Comparison of ENCODE assay signal across 17 mouse cellular contexts in the genomic region with DNA sequence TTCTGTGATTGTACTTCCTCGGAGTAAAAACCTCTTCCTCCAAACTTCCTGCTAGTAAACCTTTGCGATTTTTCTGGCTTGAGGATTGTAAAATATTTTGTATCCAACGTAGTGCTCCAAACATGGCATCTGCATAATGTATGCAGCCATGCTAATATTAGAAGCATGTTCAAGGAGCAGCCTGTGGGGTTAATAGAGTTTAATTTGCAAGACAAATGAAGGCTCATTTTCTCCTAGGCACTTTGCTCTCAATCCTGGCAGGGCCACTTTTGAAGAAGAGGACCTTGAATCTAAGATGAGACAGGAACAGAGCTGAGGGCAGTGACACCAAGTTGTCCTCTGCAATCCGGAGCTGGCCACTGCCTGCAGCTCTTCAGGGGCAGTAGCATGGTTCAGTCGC.
"Had no signal": no experiment of that assay in that cellular context is flagged by ENCODE, and none has a peak within 500 bp of the region (broad histone marks: within the 10 kb centered on the region; RNA-seq: fewer than 3 reads in every experiment).

No protein-coding gene starts in this region.

- ATAC-seq: liver, postnatal 0 days; lung, postnatal 0 days had no signal

- H3K36me3 ChIP-seq: liver, embryonic 15.5 days; lung, embryonic 15.5 days; midbrain, embryonic 12.5 days; neural tube, embryonic 12.5 days; stomach, embryonic 15.5 days had no signal

- H3K9me3 ChIP-seq: liver, embryonic 15.5 days; lung, embryonic 15.5 days; neural tube, embryonic 12.5 days; stomach, embryonic 15.5 days had no signal

- H3K27me3 ChIP-seq: liver, embryonic 15.5 days; lung, embryonic 15.5 days; megakaryocyte, embryonic 14.5 days; midbrain, embryonic 12.5 days; stomach, embryonic 15.5 days had no signal

- H3K9ac ChIP-seq: liver, embryonic 15.5 days; liver, postnatal 0 days; lung, embryonic 15.5 days; midbrain, embryonic 12.5 days; neural tube, embryonic 12.5 days; stomach, embryonic 15.5 days had no signal

- H3K27ac ChIP-seq: liver, embryonic 15.5 days; lung, embryonic 15.5 days; macrophage; midbrain, embryonic 12.5 days; neural tube, embryonic 12.5 days; stomach, embryonic 15.5 days; stomach, postnatal 0 days had no signal

- H3K4me2 ChIP-seq: liver, embryonic 15.5 days; lung, embryonic 15.5 days; midbrain, embryonic 12.5 days; neural tube, embryonic 12.5 days; stomach, embryonic 15.5 days had no signal

- H3K4me1 ChIP-seq: liver, embryonic 15.5 days; megakaryocyte, embryonic 14.5 days had no signal

- H3K4me3 ChIP-seq: liver, embryonic 15.5 days; lung, embryonic 15.5 days; megakaryocyte, embryonic 14.5 days; midbrain, embryonic 12.5 days; neural tube, embryonic 12.5 days; stomach, embryonic 15.5 days had no signal

- DNase-seq: liver, postnatal 0 days; lung, adult 2 months; lung, postnatal 14 days; lung, postnatal 36 days; right cerebral cortex, postnatal 14 days; thymus, adult 2 months; thymus, postnatal 25 days; thymus, postnatal 4 days had no signal
